Mouse (Mus musculus) layer of hippocampus, adult 9-10 months (tissue): ENCODE data around the gene Map10.

ENCODE experiments used
- DNase-seq: peaks from one replicate; pipeline ENCODE4 v3.0.0; 2022; ENCODE audit warnings: low spot score

The Map10 gene

GRCm38 (mm10) chr8:125669700-125670195 lies at the start of gene Map10:
Gene Map10 (plus strand): TSS chr8:125669818.
- peak; percentile 48 for DNase-seq

- no peak for DNase-seq
Measured at GRCm38 (mm10) chr8:125620301-125620700, 49.3 kb upstream of the Map10 start.

GRCm38 (mm10) chr8:125624287-125624686 lies 45.3 kb upstream of the Map10 start:
- no peak for DNase-seq

GRCm38 (mm10) chr8:125626381-125626780 lies 43.2 kb upstream of the Map10 start:
- no peak for DNase-seq

GRCm38 (mm10) chr8:125628834-125629233 lies 40.8 kb upstream of the Map10 start:
- no peak for DNase-seq

GRCm38 (mm10) chr8:125638411-125639058 lies 31.1 kb upstream of the Map10 start:
- no peak for DNase-seq

GRCm38 (mm10) chr8:125639631-125640030 lies 30.0 kb upstream of the Map10 start:
- no peak for DNase-seq

GRCm38 (mm10) chr8:125640766-125641165 lies 28.9 kb upstream of the Map10 start:
- DNase-seq = no peak

- DNase-seq = no peak
Measured at GRCm38 (mm10) chr8:125641808-125642207, 27.8 kb upstream of the Map10 start.

- no peak for DNase-seq
Measured at GRCm38 (mm10) chr8:125645757-125646478, 23.7 kb upstream of the Map10 start.

- DNase-seq = no peak
Measured at GRCm38 (mm10) chr8:125649447-125649846, 20.2 kb upstream of the Map10 start.

- no peak for DNase-seq
Measured at GRCm38 (mm10) chr8:125654821-125655220, 14.8 kb upstream of the Map10 start.

GRCm38 (mm10) chr8:125658508-125658907 lies 11.1 kb upstream of the Map10 start:
- no peak for DNase-seq

GRCm38 (mm10) chr8:125658926-125659325 lies 10.7 kb upstream of the Map10 start:
- DNase-seq = no peak

- no peak for DNase-seq
Measured at GRCm38 (mm10) chr8:125660397-125660796, 9.2 kb upstream of the Map10 start.

GRCm38 (mm10) chr8:125661958-125662668 lies 7.5 kb upstream of the Map10 start:
- DNase-seq = no peak

- no peak for DNase-seq
Measured at GRCm38 (mm10) chr8:125662669-125663048, 7.0 kb upstream of the Map10 start.

GRCm38 (mm10) chr8:125665183-125665875 lies 4.3 kb upstream of the Map10 start:
- DNase-seq = no peak

- DNase-seq = no peak
Measured at GRCm38 (mm10) chr8:125665876-125666186, 3.8 kb upstream of the Map10 start.

GRCm38 (mm10) chr8:125666201-125666600 lies 3.4 kb upstream of the Map10 start:
- no peak for DNase-seq

- no peak for DNase-seq
Measured at GRCm38 (mm10) chr8:125667248-125667647, 2.4 kb upstream of the Map10 start.

GRCm38 (mm10) chr8:125669159-125669699 lies 389 bp upstream of the Map10 start:
- no peak for DNase-seq
